Mouse (Mus musculus) heart, adult 2 months (tissue): ENCODE measurements at regions not wholly inside any gene's neighbourhood (a gene's known extent, or its start where the extent isn't known, plus 50 kb on each side); places are given as distances from the start of the nearest gene placed in this dataset.

Experiments used
- DNase-seq, 2 experiments: peaks; one replicate each; pipeline ENCODE4 v3.0.0; 2021
- H3K27ac ChIP-seq: fragments of 200-600 bp; 2 replicates; pipeline ENCODE4 v1.8.1; 2022
- H3K27me3 ChIP-seq: fragments of 200-500 bp; 2 replicates; pipeline ENCODE4 v1.6.1; 2012; ENCODE audit warnings: mild to moderate bottlenecking, low read length, inconsistent platforms, mixed read lengths; ENCODE audit not compliant: control insufficient read depth, insufficient read depth
- H3K36me3 ChIP-seq: fragments of 200-500 bp; 2 replicates; pipeline ENCODE4 v1.6.1; 2012; ENCODE audit warnings: low read length, inconsistent platforms; ENCODE audit not compliant: control insufficient read depth, insufficient read depth
- H3K4me1 ChIP-seq: fragments of 200-500 bp; 2 replicates; pipeline ENCODE4 v1.6.1; 2011; ENCODE audit warnings: low read length; ENCODE audit not compliant: control insufficient read depth, insufficient read depth
- H3K4me3 ChIP-seq: fragments of 200-600 bp; 2 replicates; pipeline ENCODE4 v1.8.1; 2022
- H3K79me2 ChIP-seq: fragments of 200-500 bp; replicated peaks from 2 replicates; pipeline ENCODE4 v1.6.1; 2012; ENCODE audit warnings: mild to moderate bottlenecking, inconsistent platforms, low read length, moderate library complexity, mixed read lengths; ENCODE audit not compliant: control insufficient read depth, insufficient read depth
- H3K9ac ChIP-seq: fragments of 200-500 bp; 2 replicates; pipeline ENCODE4 v1.6.1; 2012; ENCODE audit warnings: low read depth, mild to moderate bottlenecking, control low read depth, inconsistent platforms, low read length, mixed read lengths
- CTCF ChIP-seq: fragments of 200-600 bp; IDR thresholded peaks from 2 replicates; pipeline ENCODE4 v1.8.1; 2022; ENCODE audit warnings: antibody characterized with exemption, mild to moderate bottlenecking, moderate library complexity
- EP300 ChIP-seq: fragments of 200-500 bp; IDR thresholded peaks from 2 replicates; pipeline ENCODE4 v1.6.1; 2011; ENCODE audit warnings: low read depth, low read length, control low read depth; ENCODE audit not compliant: insufficient read depth
- POLR2A ChIP-seq: fragments of 200-500 bp; IDR thresholded peaks from 2 replicates; pipeline ENCODE4 v1.6.1; 2011; ENCODE audit warnings: mild to moderate bottlenecking, low read depth, low read length, control low read depth; ENCODE audit not compliant: insufficient read depth
- WGBS: fragments of 180-500 bp; shearing (Covaris S2); methylation state at CpG from one replicate; pipeline ENCODE4 v1.1.7; 2018; 5-methylcytosine and 5-hydroxymethylcytosine counted together
- intact Hi-C: fragments of 180-260 bp; cut with DNase I; formaldehyde crosslinking; loops from one replicate; pipeline ENCODE4 v1.15.1; 2025

- Histone ChIP-seq H3K36me3 (no peaks in the 10 kb centered on the region), H3K27me3 (no peaks in the 10 kb centered on the region), H3K9ac (no peak overlapping the region), H3K79me2 (no peaks in the 10 kb centered on the region), H3K27ac (no peak overlapping the region), H3K4me3 (no peak overlapping the region), H3K4me1 (no peaks in the 10 kb centered on the region)
- DNase-seq: no peak
- intact Hi-C loops: no loop called here
- WGBS: 55% methylated on average over 13 of the region's 13 CpGs
- TF ChIP-seq EP300 (no peak), CTCF (no peak), POLR2A (no peak)
Measured at GRCm38 (mm10) chr12:27139683-27140334, 202.6 kb downstream of the Sox11 start.

GRCm38 (mm10) chr12:27138663-27139633, 203.4 kb downstream of the Sox11 start:
- intact Hi-C loops: no loop called here
- TF ChIP-seq POLR2A (no peak), EP300 (no peak), CTCF (no peak)
- no peaks in the 10 kb centered on the region for H3K36me3 ChIP-seq

GRCm38 (mm10) chr12:27135997-27136559, 206.3 kb downstream of the Sox11 start:
- no peak for DNase-seq
- Histone ChIP-seq H3K36me3 (no peaks in the 10 kb centered on the region), H3K27ac (no peak overlapping the region), H3K4me1 (no peaks in the 10 kb centered on the region), H3K9ac (no peak overlapping the region), H3K79me2 (no peaks in the 10 kb centered on the region), H3K4me3 (no peak overlapping the region), H3K27me3 (no peaks in the 10 kb centered on the region)
- TF ChIP-seq CTCF (no peak), POLR2A (no peak), EP300 (no peak)
- intact Hi-C loops: no loop called here
- 34% methylated on average over 10 of the region's 10 CpGs for WGBS

More at GRCm38 (mm10) chr12:27138663-27139633, 203.4 kb downstream of the Sox11 start:
- no peak overlapping the region for H3K27ac ChIP-seq
- H3K4me1 ChIP-seq: no peaks in the 10 kb centered on the region
- DNase-seq: no peak
- no peaks in the 10 kb centered on the region for H3K79me2 ChIP-seq
- H3K27me3 ChIP-seq: no peaks in the 10 kb centered on the region
- H3K4me3 ChIP-seq: no peak overlapping the region
- 87% methylated on average over 13 of the region's 13 CpGs for WGBS
- no peak overlapping the region for H3K9ac ChIP-seq

GRCm38 (mm10) chr12:27130544-27130943, 211.8 kb downstream of the Sox11 start:
- TF ChIP-seq CTCF (no peak), POLR2A (no peak), EP300 (no peak)
- no peak for DNase-seq
- no peaks in the 10 kb centered on the region for H3K36me3 ChIP-seq
- no peak overlapping the region for H3K27ac ChIP-seq
- H3K4me3 ChIP-seq: no peak overlapping the region
- H3K27me3 ChIP-seq: no peaks in the 10 kb centered on the region
- intact Hi-C loops: no loop called here
- H3K9ac ChIP-seq: no peak overlapping the region
- H3K79me2 ChIP-seq: no peaks in the 10 kb centered on the region
- WGBS: 72% methylated on average over 1 of the region's 1 CpGs
- no peaks in the 10 kb centered on the region for H3K4me1 ChIP-seq

GRCm38 (mm10) chr12:27127054-27127605, 215.2 kb downstream of the Sox11 start:
- Histone ChIP-seq H3K9ac (no peak overlapping the region), H3K27ac (no peak overlapping the region), H3K36me3 (no peaks in the 10 kb centered on the region), H3K79me2 (no peaks in the 10 kb centered on the region), H3K4me3 (no peak overlapping the region), H3K27me3 (no peaks in the 10 kb centered on the region), H3K4me1 (no peaks in the 10 kb centered on the region)
- no peak for DNase-seq
- WGBS: 28% methylated on average over 10 of the region's 10 CpGs
- intact Hi-C loops: no loop called here
- TF ChIP-seq CTCF: no peak
- TF ChIP-seq EP300: no peak
- no peak for TF ChIP-seq POLR2A

GRCm38 (mm10) chr12:27118581-27118980, 223.8 kb downstream of the Sox11 start:
- intact Hi-C loops: no loop called here
- no peaks in the 10 kb centered on the region for H3K4me1 ChIP-seq
- no peaks in the 10 kb centered on the region for H3K27me3 ChIP-seq
- no peaks in the 10 kb centered on the region for H3K79me2 ChIP-seq
- H3K27ac ChIP-seq: no peak overlapping the region
- whole genome bisulfite sequencing: 84% methylated on average over 6 of the region's 6 CpGs
- no peak for TF ChIP-seq EP300
- H3K9ac ChIP-seq: no peak overlapping the region
- no peak for DNase-seq
- no peaks in the 10 kb centered on the region for H3K36me3 ChIP-seq
- H3K4me3 ChIP-seq: no peak overlapping the region
